Mouse (Mus musculus): ENCODE data around the gene Macrod2. TPM values are rescaled to one million over a fixed set of nuclear protein-coding genes. Genes with fewer than 3 reads are reported as not detected.

The Macrod2 gene
- polyA plus RNA-seq, 1 experiment from 2014 or later: 22.7 TPM

DNA sequence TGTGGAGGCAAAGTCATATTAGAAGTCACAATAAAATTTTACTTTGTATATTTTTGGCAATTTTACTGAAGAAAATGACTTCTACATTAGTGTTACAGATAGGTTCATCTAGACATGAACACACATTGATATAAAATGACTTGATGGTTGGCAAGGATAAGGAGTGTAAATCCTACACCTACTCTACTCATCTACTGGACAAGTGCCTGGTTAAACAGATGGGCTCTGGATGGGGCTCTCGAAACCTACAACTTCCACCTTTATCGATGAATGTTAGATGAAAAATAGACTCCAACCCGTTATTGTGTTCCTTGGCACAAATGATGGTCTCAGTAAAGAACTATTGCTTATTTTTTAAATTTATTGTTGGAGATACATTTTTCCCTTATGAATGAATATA lies 427.3 kb downstream of the Macrod2 start:
- no peaks in the 10 kb centered on the region for H3K9me3 ChIP-seq (ENCODE audit: low read length)
- ATAC-seq (no peak), DNase-seq (ENCODE audit: low spot score) (no peak)
- WGBS: 88% methylated on average over 3 of the region's 3 CpGs
- TF ChIP-seq CTCF (IDR thresholded peaks at IDR 0.05) (no peak), EP300 (IDR thresholded peaks at IDR 0.05) (no peak)
- no peaks in the 10 kb centered on the region for H3K4me1 ChIP-seq (ENCODE audit: insufficient read depth, low read depth, low read length)
- no peaks in the 10 kb centered on the region for H3K27me3 ChIP-seq (replicated peaks; ENCODE audit: insufficient read depth, low read length)
- H3K27ac ChIP-seq (ENCODE audit: low read length): no peak overlapping the region
- no peak overlapping the region for H3K4me2 ChIP-seq (replicated peaks; ENCODE audit: low read depth, low read length)
- H3K36me3 ChIP-seq (ENCODE audit: insufficient read depth, low read length): no peaks in the 10 kb centered on the region
- no peak overlapping the region for H3K9ac ChIP-seq (replicated peaks; ENCODE audit: low read depth)
- no peak overlapping the region for H3K4me3 ChIP-seq (ENCODE audit: low read depth, low read length)

DNA sequence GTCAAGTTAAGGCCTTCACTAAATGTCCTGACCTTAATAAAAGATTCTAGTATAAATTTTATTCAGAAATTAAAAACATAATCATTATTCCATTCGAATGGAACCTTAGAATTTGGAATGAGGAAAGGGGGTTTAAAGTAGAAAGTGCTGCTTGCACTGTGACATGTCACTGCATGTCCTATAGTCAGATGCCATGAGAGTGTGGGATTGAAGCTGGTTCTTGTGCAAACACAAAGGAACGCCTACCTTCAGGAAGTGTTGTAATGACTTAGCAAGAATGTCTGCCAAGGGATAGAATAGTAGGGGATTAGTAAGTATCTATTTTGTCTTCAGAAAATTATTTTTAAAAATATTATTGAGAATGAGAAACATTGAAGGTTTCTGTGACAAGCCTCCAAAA lies 431.1 kb downstream of the Macrod2 start:
- TF ChIP-seq CTCF (IDR thresholded peaks at IDR 0.05): no peak
- no peak for TF ChIP-seq EP300 (IDR thresholded peaks at IDR 0.05)
- ATAC-seq (no peak), DNase-seq (ENCODE audit: low spot score) (no peak)

DNA sequence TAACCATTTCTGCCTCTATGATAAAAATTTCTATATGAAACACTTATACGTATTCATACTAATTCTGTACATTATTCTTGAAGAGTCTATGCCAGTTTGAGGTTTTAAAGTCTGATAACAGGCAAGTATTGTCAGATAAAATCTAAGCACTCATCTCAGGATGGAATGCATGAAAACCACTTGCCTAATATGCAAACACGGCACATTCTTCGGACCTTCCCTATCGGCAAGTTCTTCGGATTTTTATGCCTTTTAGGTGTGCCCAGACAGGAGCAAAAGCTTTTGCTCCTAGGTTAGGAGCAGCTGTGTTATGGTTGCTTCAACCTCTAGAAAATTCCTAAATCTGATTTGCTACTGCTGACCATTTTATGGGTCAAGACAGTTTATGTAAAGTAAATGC lies 433.8 kb downstream of the Macrod2 start:
- H3K4me3 ChIP-seq (ENCODE audit: low read depth, low read length): no peak overlapping the region
- TF ChIP-seq EP300 (IDR thresholded peaks at IDR 0.05) (peak; percentile 55; the same call in 1 of the 2 replicates), CTCF (IDR thresholded peaks at IDR 0.05) (no peak)
- no peak overlapping the region for H3K4me2 ChIP-seq (replicated peaks; ENCODE audit: low read depth, low read length)
- DNase-seq (ENCODE audit: low spot score) (peak; percentile 5), ATAC-seq (no peak)
- H3K4me1 ChIP-seq (ENCODE audit: insufficient read depth, low read depth, low read length): no peaks in the 10 kb centered on the region
- no peaks in the 10 kb centered on the region for H3K9me3 ChIP-seq (ENCODE audit: low read length)
- H3K9ac ChIP-seq (replicated peaks; ENCODE audit: low read depth): no peak overlapping the region
- H3K36me3 ChIP-seq (ENCODE audit: insufficient read depth, low read length): no peaks in the 10 kb centered on the region
- no peaks in the 10 kb centered on the region for H3K27me3 ChIP-seq (replicated peaks; ENCODE audit: insufficient read depth, low read length)
- H3K27ac ChIP-seq (ENCODE audit: low read length): no peak overlapping the region
- WGBS: 44% methylated on average over 5 of the region's 5 CpGs

More for the DNA sequence above, 431.1 kb downstream of the Macrod2 start:
- 46% methylated on average over 2 of the region's 2 CpGs for WGBS
- Histone ChIP-seq H3K9ac (replicated peaks; ENCODE audit: low read depth) (no peak overlapping the region), H3K27me3 (replicated peaks; ENCODE audit: insufficient read depth, low read length) (no peaks in the 10 kb centered on the region), H3K36me3 (ENCODE audit: insufficient read depth, low read length) (no peaks in the 10 kb centered on the region), H3K27ac (ENCODE audit: low read length) (no peak overlapping the region), H3K4me2 (replicated peaks; ENCODE audit: low read depth, low read length) (no peak overlapping the region), H3K4me1 (ENCODE audit: insufficient read depth, low read depth, low read length) (no peaks in the 10 kb centered on the region), H3K9me3 (ENCODE audit: low read length) (no peaks in the 10 kb centered on the region), H3K4me3 (ENCODE audit: low read depth, low read length) (no peak overlapping the region)

DNA sequence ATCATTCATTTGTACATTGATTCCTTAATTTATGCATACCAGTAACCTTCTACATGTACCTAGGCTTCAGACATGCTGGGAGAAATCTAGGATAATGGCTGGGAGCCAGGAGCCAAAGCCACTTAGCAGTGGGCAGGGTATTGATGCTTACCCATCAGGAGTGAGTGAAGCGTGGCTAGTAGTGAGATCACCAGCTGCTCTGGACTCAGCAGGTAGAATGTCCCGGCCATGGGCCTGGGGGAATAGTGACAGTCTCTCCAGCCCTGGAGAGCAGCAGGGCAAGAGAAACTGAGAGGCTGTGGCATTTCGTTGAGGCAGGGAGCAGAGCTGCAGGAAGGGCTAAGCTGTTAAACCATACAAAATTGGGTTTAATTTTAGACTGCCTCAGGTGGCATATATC lies 435.0 kb downstream of the Macrod2 start:
- no peak for ATAC-seq
- no peak overlapping the region for H3K4me2 ChIP-seq (replicated peaks; ENCODE audit: low read depth, low read length)
- DNase-seq (ENCODE audit: low spot score): no peak
- H3K9ac ChIP-seq (replicated peaks; ENCODE audit: low read depth): no peak overlapping the region
- H3K27ac ChIP-seq (ENCODE audit: low read length): no peak overlapping the region
- no peak for TF ChIP-seq CTCF (IDR thresholded peaks at IDR 0.05)
- TF ChIP-seq EP300 (IDR thresholded peaks at IDR 0.05): no peak
- WGBS: 40% methylated on average over 3 of the region's 3 CpGs
- H3K9me3 ChIP-seq (ENCODE audit: low read length): no peaks in the 10 kb centered on the region
- H3K4me1 ChIP-seq (ENCODE audit: insufficient read depth, low read depth, low read length): no peaks in the 10 kb centered on the region
- H3K27me3 ChIP-seq (replicated peaks; ENCODE audit: insufficient read depth, low read length): no peaks in the 10 kb centered on the region
- no peaks in the 10 kb centered on the region for H3K36me3 ChIP-seq (ENCODE audit: insufficient read depth, low read length)
- H3K4me3 ChIP-seq (ENCODE audit: low read depth, low read length): no peak overlapping the region

DNA sequence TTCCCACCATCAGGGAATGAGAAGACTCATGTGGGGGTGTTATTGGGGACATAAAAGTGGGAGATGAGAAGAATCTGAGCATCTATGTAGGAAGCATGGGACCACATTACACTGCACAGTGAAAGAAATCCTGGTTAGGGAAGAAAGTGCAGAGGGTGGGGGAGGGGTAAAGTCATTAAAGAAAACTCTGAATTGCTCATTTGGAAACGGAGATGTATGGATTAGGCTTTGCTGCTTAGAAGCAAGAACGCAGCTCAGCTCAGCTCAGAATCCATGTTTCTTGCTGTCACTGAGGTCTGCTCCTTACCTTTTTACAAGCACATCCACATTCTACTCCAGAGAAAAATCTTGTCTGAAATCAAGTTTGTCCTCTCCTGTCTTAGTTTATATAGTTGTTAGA lies 444.3 kb downstream of the Macrod2 start:
- TF ChIP-seq EP300 (IDR thresholded peaks at IDR 0.05) (no peak), CTCF (IDR thresholded peaks at IDR 0.05) (no peak)
- no peaks in the 10 kb centered on the region for H3K27me3 ChIP-seq (replicated peaks; ENCODE audit: insufficient read depth, low read length)
- no peak overlapping the region for H3K9ac ChIP-seq (replicated peaks; ENCODE audit: low read depth)
- no peaks in the 10 kb centered on the region for H3K9me3 ChIP-seq (ENCODE audit: low read length)
- ATAC-seq (no peak), DNase-seq (ENCODE audit: low spot score) (no peak)
- no peak overlapping the region for H3K27ac ChIP-seq (ENCODE audit: low read length)
- H3K4me2 ChIP-seq (replicated peaks; ENCODE audit: low read depth, low read length): no peak overlapping the region
- H3K4me1 ChIP-seq (ENCODE audit: insufficient read depth, low read depth, low read length): peaks cover 5% of the 10 kb centered on the region; the same call in 1 of the 2 replicates
- WGBS: 40% methylated on average over 2 of the region's 2 CpGs
- no peaks in the 10 kb centered on the region for H3K36me3 ChIP-seq (ENCODE audit: insufficient read depth, low read length)
- H3K4me3 ChIP-seq (ENCODE audit: low read depth, low read length): no peak overlapping the region

DNA sequence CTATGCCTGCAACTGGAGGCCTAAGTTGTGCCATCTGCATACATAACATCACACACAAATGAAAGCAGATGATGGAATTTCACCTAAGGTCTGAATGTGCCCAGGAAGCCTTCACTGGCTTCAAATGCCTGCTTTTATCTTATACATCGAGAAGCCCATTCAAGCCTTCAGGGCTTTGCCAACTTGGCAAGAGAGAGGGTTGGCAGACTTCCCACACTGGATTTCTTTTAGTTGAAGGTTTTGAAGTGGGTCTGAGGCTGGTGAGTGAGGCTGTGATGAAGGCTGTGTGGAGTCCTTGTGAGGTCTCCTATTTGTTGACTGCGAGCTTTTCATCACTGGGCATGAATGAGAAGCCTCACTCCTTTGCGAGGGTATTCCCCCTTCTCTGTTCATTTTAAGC lies 444.8 kb downstream of the Macrod2 start:
- Histone ChIP-seq H3K9ac (replicated peaks; ENCODE audit: low read depth) (no peak overlapping the region), H3K36me3 (ENCODE audit: insufficient read depth, low read length) (no peaks in the 10 kb centered on the region), H3K27ac (ENCODE audit: low read length) (no peak overlapping the region), H3K27me3 (replicated peaks; ENCODE audit: insufficient read depth, low read length) (no peaks in the 10 kb centered on the region), H3K4me2 (replicated peaks; ENCODE audit: low read depth, low read length) (no peak overlapping the region), H3K4me3 (ENCODE audit: low read depth, low read length) (no peak overlapping the region), H3K9me3 (ENCODE audit: low read length) (no peaks in the 10 kb centered on the region), H3K4me1 (ENCODE audit: insufficient read depth, low read depth, low read length) (peaks cover 5% of the 10 kb centered on the region; the same call in 1 of the 2 replicates)
- DNase-seq (ENCODE audit: low spot score) (peak; percentile 79), ATAC-seq (peak; percentile 77)
- WGBS: 30% methylated on average over 3 of the region's 3 CpGs
- TF ChIP-seq EP300 (IDR thresholded peaks at IDR 0.05) (no peak), CTCF (IDR thresholded peaks at IDR 0.05) (no peak)

DNA sequence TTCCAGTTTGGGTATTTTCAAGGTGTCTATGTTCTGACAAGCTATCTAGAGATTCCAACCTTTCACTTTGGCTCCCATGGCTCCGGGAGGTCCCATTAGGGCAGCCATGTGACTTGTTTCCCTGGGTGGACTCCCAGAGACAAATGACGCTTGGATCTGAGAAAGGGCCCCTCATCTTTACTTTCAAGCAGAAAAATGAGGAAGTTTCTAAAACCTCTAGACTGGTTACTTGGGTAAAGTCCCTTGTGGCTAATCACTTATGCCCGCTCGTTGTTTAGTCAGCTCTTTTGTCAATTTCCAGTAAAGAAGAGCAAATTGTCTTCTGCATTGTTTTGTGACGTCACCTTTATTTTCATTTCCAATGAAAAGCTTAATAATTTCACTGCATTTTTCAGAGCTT lies 448.9 kb downstream of the Macrod2 start:
- WGBS: 73% methylated on average over 5 of the region's 5 CpGs
- H3K4me1 ChIP-seq (ENCODE audit: insufficient read depth, low read depth, low read length): peaks cover 5% of the 10 kb centered on the region; the same call in 1 of the 2 replicates
- H3K27ac ChIP-seq (ENCODE audit: low read length): no peak overlapping the region
- no peak overlapping the region for H3K4me2 ChIP-seq (replicated peaks; ENCODE audit: low read depth, low read length)
- H3K36me3 ChIP-seq (ENCODE audit: insufficient read depth, low read length): no peaks in the 10 kb centered on the region
- H3K9me3 ChIP-seq (ENCODE audit: low read length): no peaks in the 10 kb centered on the region
- DNase-seq (ENCODE audit: low spot score) (no peak), ATAC-seq (no peak)
- H3K4me3 ChIP-seq (ENCODE audit: low read depth, low read length): no peak overlapping the region
- no peak for TF ChIP-seq CTCF (IDR thresholded peaks at IDR 0.05)
- no peak for TF ChIP-seq EP300 (IDR thresholded peaks at IDR 0.05)
- no peak overlapping the region for H3K9ac ChIP-seq (replicated peaks; ENCODE audit: low read depth)
- H3K27me3 ChIP-seq (replicated peaks; ENCODE audit: insufficient read depth, low read length): no peaks in the 10 kb centered on the region

All from lung, postnatal 0 days (tissue).